Mouse (Mus musculus) kidney, postnatal 14 days (tissue): ENCODE results near the gene Gng7.

ENCODE experiments used
- DNase-seq: peaks from one replicate; pipeline ENCODE4 v3.0.0; 2022; ENCODE audit warnings: mixed read lengths

Gene Gng7

DNA sequence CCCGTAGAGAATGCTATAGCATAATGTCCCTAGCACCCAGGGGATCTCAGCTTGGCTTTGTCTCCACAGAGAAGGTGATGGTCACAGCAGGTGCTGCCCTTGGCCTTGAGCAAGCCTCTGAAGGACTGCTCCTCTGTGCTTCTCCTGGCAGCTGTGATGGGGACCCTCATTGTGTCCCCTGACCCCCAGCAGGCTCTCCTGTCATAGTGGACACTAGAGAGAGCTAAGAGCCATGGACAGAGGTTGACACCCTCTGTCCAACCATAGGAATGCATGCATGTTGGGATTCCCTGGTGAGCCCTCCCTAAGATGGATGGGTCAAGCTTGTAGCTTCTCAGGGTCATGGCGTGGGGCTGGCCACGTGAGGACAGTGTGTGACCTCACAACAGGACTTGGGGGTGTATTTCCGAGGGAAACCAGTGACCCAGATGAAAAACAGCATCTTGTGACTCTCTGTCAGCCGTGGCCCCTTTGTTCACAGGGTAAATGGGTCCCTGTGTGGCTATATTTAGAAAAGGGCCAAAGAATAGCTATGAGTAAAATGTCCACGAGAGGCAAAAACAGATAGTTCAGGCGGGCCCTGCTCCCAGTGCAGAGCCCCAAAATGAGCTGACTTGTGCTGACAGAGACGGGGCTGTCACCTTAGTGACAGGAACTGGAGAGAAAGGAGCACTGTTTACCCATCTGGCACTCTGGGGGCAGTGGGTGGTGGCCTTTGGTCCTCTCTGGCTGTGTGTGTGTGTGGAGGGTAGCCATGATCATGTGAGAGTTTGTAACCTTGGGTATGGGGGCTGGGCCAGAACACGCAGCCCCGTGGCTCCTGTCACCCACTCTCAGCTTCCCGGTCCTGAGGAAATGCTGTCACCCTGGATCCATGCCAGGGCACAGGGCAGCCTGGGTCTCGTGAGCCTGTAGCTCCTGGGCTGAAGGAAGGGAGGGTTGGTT is 51.4 kb downstream of the Gng7 start:
- DNase-seq, result peak; percentile 74

DNA sequence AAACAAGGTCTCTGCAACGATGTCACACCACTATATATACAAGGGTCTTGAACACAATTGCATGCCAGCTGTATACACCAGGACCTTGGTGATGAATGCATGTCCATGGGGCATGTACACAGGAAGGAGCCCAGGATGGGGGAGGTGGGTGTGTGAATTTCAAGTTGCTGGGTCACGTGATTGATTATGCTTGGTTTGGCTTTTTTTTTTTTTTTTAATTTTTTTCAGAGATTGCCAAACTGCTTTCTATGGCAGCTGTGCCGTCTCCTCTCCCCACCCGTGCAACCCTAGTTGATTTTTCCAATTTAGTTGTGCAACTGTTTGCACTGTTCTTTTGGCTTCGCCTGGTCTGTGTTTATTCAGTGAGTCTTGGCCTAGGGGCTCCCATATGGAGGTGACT is 52.2 kb downstream of the Gng7 start:
- no peak for DNase-seq

DNA sequence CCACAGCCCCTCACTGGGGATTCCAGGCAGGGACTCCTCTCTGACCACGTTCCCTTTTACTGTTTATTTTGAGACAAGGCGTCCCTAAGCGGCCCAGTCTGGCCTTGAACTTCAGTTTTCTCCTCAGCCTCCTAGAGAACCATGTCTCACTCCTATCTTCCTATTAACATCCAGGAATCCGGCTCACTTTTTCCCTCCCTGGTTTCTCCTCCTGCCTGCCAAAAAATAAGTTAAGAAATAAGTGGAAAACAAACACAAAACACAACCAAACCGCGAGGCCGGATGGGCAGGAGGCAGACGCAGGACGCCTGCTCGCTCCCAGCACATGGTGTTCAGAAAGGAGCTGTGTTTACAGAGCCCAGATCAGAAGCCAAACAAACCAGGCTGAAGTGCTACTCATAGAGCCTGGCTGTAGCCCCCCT is 52.7 kb downstream of the Gng7 start:
- no peak for DNase-seq

DNA sequence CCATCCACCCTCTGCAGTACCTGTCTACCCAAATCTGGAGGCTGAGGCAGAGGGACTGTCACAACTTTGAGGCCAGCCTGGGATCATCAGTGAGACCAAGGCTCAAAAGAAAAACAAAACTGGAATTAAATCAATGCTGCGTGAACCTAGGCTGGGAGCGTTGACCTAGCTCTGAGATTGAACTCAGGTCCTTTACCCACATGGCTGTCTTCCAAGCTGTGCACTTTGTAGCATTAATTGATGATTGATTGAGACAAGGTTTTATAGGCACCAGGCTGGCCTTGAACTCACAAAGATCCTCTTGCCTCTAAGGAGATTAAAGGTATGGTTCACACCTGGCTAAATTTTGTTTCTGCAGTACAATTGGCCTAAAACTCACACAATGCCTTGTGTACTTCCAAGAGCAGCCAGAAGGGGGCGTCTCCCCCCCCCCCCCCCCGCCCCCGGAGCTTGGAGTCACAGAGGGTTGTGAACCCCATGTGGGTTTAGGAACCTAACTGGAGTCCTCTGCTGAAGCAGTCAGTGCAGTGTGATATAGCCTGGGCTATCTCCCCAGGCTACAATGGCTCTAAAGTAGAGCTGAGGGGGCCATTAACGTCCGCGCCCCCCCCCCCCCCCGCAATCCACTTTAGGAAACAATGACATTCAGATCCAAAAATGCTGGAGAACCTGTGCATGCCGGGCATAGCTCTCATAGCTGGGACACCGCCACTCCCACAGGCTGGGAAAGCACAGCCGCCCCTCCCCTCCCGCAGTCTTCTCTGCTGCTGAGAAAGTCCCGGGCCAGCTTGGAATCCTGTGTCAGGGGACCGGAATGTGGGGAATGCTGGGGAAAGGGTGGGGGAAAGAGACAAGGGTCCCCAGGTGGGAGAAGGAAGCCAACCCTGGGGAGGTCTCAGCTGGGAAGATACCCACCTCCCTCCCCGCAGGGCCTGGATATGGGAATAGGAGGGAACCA is 53.9 kb downstream of the Gng7 start:
- DNase-seq, result peak; percentile 86

DNA sequence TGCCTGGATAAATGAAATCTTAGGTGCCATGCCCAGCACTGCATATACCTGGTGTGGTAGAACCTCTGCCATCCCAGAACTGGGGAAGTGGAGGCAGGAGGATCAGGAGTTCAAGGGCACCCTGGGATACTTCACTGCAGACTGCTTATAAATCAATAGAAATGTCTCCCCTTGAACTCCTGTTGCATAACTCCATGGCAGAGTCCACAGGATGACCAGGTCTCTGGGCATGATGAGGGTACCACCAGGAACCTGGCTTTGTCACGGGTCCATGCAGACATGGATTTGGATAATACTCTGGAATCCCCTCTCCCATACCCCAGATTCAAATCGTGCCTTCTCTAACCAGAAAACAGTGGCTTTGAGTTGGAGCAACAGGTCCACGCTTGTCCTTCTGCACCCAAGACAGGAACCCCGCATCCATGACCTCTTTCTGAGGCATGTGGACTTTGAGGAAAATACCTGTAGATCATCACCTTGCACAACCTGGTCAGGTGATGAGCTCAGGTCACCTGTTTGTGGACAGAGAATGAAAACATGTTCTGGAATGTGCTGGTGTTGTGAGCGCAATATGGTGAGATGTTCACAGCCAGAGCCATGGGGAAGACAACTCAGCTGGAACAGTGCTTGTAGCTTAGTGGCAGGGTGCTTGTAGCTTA is 55.6 kb downstream of the Gng7 start:
- DNase-seq, result no peak

DNA sequence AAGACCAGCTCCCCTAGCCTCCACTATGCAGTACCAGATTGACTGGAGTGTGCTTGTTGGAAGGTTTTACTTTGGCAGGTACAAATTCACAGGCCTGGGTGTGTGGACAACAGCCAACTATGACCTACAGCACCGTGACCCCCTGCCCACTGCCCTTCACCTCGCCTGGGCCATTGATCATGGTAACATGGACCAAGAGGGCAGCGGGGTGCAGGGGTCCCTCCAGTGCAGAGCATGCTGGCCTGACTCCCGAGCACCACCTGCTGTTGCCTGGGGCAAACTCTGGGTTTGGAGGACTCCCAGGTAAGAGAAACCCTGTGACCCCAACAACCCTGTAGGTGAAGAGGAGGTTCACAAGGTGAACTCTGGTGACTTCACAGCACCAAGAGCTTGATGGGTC is 57.0 kb downstream of the Gng7 start:
- no peak for DNase-seq

DNA sequence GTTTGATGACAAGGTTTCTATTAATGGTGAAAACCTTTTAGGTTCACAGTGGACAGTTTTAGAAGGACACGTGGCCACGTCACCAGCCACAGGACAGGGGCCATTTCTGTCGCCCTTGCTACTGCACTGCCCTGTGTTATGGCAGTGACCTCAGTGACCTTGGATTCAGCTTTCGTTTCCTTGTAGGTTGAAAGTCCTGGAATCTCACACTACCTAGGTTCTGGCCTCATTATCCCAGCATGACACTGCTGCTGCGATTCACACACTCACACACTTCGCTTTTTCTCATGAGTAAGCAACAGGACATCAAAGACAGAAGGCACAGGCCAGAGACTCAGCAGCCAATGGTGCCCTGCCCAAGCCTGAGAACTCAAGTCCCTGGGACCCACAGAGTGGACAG is 57.8 kb downstream of the Gng7 start:
- no peak for DNase-seq

DNA sequence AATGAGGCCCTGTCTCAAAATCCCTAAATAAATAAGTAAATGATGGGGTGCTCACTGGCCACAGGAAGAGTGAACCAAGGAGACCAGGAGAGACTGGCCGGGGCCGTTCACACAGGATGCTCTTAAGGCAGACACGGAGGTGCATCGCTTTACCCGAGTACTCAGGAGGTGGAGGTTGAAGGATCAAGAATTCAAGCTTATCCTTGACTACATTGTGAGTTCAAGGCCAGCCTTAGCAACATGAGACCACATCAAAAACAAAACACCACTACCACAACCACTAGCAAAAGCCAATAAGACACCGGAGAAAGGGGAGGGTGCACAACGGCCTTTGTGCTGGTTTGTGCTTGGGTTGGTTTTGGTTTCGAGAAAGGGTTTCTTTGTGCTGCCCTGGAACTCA is 58.4 kb downstream of the Gng7 start:
- DNase-seq, result no peak

DNA sequence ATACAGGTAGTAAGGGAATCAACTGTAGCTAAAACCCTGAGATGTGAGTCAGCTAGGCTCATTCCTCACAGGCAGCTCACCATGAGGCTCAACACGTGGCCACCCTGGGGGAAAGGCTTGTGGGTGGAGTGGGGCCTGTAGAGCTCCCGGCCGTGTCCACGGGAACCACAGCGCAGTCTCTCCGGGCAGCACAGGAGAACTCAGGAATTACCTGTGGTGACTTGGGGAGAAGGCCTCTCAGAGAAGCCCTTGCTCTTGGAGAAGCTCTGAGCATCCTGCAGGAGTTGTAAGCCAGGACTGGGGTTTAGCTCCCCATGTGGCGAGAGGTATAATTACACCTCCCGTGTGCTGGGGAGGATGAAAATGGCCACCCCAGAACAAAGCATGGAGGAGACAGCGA is 59.2 kb downstream of the Gng7 start:
- peak; percentile 59 for DNase-seq

DNA sequence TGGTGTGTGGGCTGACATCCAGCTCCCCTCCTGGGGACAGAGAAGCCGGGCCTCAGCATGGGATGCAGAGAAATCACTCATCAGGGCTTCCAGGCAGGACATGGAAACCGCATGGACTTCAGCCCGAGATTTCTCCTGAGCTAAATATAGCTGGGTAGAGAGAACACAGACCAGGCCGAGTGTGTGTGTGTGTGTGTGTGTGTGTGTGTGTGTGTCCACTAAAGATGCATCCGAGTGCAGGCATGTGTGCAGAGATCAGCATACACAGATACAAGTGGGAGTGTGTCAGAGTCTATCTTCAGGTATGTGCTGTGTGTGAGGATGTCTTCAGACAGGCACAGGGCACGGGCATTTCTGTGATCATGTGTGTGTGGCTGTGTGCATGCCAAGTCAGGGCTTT is 59.9 kb downstream of the Gng7 start:
- DNase-seq, result no peak

DNA sequence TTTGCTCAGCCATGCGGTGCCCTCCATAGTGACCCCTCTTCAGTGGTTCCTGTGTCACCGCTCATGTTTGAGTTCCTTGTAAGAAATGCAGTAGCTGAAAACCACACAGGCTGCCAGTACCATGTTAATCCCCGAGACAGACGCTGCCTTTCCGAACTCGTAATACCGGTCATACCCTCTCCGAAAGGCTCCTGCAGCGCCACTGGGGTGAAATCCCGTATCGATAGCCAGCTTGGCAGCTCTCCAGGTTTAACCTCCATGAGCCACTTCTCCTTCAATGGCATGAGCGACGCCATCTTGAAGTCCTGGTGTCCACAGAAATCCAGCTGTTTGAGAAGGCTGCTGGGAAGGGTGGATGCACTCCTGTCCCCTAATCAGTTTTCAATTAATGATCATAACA is 60.3 kb downstream of the Gng7 start:
- DNase-seq, result no peak

DNA sequence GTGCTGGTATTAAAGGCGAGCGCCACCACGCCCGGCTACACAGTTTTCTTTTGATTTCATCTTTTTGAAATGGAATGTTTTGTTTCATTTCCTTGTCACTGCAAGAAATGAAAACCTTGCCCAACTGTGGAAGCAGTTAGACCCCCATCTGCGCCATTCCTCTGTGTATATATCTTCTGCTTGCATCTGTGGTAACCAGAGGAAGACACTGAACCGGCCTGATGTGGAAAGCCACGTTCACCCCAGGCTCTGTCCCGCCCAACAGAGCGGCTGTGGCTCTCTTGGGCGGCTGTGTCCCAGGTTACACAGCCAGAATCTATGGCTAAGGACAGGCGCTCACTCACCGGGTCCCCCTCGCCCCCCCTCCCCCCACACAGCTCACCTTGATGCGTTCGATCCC is 62.3 kb downstream of the Gng7 start:
- no peak for DNase-seq

DNA sequence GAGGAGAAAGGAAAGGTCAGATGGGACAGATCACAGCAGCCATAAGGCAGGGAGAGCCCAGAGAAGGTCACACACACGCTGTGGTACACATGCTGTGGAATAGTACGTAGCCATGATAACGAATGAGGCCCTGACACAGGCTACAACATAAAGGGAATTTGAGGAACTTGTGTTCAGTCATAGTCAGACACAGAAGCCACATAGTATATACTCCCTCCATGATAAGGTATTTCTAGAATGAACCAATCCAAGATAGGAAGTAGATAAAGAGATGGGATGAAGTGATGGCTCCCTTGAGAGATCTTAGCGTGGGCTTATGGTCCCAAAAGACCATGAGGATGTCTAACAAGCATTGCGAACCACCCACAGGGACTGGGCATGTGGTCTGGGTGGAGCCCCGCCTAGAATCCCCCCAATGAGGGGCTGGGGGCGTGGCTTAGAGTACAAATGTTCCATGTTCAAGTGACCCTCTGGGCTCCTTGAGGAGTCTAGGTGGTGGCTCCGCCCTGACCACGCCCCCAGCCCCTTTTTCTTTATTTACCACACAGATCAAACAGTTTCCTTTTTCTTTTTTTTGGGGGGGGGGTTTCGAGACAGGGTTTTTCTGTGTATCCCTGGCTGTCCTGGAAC is 62.9 kb downstream of the Gng7 start:
- DNase-seq, result no peak

DNA sequence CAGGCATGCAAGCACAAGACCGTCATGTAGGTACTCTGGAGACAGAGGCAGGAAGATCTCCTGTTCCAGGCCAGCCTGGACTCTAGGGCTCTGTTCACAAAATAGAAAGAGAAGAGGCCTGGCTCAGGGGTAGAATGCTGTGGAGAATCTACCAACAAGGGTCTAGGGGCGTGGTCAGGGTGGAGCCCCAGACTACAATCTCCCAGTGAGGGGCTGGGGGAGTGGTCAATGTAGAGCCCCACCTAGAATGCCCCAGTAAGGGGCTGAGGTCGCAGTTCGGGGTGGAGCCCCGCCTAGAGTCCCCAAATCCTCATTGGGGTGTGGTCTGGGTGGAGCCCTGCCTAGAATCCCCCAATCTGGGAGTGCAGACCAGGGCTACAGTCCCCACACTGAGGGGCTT is 64.4 kb downstream of the Gng7 start:
- no peak for DNase-seq

DNA sequence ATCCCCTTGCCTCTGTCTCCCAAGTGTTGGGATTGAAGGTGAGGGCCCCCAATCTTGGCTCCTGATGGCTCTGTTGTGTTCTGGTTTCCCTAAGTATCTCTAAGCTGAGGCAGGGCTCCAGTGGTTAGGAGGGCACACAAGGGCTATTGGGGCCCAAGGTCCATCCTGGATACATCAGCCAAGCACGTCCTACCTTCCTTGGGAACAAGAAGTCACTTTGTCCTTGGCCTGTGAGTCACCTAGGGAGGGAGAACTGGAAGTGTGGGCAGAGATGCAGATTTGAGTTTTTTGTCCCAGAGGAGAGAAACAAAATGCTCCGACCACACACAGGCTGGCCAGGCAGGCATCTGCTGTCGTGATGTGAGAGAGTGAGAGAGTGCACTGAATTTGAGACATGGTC is 65.7 kb downstream of the Gng7 start:
- no peak for DNase-seq

DNA sequence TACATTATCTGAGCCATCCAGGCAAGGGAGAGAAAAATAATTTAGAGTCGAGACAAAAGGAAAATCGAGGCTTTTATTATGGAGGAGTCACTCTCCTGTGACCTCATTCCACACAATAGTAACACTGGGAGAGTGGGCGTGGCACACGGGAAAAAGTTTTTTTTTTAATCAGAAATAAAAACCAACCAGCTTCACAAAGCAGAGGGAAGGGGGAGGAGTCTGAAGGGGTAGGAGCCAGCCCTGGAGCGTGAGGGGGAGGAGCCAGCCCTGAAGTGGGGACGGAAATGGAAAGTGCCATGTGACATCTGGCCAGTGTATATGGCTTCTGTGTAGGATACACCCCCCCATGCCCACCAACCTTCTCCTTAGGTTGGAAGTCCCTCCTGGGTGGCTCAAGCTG is 66.2 kb downstream of the Gng7 start:
- DNase-seq, result no peak

DNA sequence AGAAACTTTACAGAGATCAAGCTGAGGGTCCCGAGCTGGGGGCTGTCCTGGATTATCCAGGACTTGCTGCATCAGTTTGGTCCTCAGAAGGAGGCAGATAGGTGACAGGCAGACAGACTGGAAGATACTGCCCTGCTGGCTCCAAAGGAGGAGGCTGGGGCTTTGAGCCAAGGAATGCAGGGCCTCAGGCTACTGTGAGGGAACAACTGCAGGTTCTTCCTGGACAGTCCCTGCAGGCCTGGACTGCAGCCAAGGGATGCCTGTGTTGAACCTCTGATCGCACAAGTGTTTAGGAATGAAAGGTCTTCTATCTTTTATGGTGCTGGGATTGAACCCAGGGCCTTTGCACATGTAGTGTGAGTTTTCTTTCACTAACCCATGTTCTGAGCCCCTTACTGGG is 66.9 kb downstream of the Gng7 start:
- peak; percentile 84 for DNase-seq

DNA sequence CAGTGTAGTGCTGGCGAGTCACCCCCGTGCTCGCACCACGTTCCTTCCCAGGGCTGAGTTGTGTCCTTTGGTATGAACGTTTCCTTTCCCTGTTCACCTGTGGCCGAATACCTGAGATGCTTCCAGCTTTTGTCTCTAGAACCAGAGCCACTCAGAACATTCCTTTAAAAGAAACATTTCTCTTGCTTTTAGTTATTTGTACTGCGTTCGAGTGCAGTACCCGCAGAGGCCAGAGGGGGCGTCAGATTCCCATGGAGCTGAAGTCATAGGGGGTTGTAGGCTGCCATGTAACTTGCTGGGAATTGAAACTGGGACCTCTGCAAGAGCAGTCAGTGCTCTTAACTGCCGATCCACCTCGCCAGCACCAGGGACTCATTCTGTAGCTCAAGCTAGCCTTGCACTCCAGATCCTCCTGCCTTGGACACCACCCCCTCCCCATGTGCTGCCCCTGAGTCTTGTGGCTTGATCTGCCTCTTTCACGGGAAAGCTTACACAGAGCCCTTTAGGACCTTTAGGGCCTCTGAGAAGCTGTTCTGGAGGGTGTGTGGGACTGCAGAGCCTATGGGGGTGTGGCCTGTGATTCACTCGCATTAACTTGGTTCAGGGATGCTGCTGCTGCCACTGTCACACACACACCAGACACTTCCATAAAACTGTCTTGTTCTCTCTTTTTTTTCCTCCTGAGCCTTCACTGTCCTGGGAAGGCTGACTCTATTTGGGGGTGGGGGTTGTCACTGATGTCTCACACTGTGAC is 67.9 kb downstream of the Gng7 start:
- DNase-seq, result no peak

DNA sequence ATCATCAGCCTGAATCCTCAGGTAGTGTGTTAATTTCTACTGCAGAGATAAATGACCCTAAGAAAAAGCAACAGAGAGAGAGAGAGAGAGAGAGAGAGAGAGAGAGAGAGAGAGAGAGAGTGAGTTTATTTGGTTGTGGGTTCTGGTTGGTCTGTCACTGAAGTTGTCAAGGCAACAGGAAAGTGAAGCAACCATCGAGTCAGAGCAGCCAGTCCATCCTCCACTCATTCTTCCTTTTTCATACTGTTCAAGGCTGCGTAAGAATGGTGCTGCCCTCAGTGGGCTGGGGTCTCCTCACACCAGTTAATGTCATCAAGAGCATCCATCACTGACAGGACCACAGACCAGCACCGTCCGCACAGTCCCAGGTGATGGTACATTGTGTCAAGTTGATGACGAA is 70.5 kb downstream of the Gng7 start:
- DNase-seq, result no peak

DNA sequence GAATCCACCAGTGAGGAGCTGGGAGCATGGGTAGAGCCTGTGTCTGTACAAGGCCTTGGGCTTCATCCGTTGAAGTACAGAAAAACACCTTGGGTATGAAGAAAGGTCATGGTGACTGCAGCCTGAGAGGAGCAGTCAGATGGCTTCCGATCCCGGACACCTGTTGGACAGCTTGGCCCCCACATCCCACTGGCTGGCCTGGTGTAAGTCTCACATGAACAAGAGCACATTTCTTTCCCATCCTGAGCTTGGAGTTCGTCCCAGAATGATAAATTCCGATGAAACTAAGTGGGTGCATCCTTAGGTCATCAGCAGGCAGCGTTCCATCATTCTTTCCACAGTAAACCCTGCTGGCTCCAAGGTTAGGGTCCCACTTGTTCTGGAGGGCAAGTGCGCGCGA is 71.0 kb downstream of the Gng7 start:
- DNase-seq, result no peak

DNA sequence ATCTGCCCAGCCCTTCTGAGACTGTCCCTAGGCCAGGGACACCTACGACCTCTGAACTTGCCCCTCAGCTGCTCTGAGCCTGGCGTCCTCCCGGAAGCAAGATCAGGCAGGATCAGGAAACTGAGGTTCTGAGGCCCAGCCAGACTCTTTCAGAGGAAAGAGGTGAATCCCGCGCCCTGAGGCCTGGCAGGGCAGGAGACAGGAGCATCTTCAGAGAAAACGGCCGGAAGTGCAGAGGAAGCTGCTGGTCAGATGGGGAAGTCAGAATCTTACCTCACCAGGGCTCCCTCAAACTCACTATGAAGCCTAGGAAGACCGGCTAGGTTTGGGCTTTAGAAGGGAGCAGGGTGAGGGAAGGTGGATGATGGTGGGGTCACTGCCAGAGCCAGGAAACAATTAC is 71.8 kb downstream of the Gng7 start:
- no peak for DNase-seq

DNA sequence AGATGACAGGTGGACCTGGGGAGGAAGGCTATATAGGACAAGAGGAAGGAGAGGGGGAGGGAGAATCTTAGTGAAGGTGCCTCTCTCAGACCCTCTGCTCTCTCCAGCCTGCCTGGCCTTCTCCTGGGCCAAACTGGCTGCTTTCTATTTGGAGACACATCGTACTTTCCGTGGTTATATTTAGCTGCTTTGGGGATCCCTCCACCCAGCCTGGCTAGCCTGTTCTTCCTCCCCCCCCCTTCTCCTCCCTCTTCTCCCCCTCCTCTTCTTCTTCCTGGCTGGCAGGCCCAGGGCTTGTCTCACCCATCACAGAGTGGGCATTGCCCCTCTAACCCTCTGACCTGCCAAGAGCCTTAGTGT is 73.8 kb downstream of the Gng7 start:
- DNase-seq, result no peak
